Mouse (Mus musculus): ENCODE data around the gene Ifnar1.
"Not testable (repeated sequence)": the region's sequence is repeated elsewhere in the genome, so short reads cannot be mapped to it uniquely, and the experiment has no call there.

Gene Ifnar1

DNA sequence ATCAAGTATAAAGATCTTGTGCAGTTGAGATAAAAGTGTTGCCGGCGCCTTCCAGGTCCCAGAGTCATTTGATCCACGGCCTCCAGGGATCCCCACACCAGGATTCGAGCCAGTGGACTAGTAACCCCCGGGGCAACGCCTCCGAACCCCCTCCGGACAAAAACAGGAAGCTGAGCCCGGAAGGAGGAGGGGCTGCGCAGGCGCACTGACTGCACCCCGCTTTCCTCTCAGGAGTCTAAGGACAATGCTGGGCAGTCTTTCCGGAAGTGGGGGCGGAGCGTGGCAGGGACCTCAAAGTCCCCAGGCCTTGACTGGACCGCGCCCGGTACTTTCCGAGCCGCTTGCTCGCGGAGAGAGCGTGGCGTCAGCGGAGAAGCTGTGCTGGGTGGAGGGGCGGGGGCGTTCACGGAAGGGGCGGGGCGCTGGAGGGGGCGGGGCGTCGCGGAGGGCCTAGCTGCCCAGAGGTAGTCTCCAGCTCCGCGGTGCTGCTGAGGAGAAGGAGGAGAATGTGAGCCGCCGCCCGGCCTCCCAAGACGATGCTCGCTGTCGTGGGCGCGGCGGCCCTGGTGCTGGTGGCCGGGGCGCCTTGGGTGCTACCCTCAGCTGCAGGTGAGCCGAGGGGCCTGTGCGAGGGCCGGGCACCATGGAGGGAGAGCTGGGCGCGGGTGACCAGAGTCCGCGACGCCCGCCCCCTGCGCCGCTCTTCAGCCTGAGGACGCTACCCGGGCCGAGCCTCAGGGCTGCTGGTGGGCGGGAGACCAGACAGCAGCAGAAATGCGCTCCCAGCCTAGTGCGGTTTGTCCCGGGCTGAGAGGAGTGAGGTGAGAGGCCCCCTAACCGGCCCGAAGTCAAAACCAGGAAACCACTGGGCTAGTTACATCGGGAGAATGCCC, at the start of gene Ifnar1:
TSS of gene Ifnar1 (plus strand) at position 431 of the 893 bp plus-strand sequence.
- in situ Hi-C loops (cut with MboI; ENCODE audit: low pct_unique_long_range_greater_than_20kb in 1 of 2, low sequenced_read_pairs in 2 of 2, unreplicated experiment in 1 of 2): no loop called here

DNA sequence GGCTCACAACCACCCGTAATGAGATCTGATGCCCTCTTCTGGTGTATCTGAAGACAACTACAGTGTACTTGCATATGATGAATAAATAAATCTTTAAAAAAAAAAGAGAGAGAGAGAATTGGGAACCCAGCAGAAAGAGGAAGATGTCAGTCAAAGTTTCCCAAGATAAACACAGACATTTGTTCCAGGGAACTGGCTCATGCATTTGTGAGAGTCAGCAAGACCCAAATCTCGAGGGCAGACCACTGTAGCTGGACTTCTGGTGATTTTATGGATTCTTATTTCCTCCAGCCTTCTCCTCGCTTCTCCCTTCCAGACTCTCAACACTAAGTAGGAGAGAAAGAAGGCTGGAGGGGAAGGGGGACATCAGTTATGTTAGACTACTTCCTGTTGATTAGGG, 47.0 kb upstream of the Ifnar1 start:
- in situ Hi-C loops (cut with MboI; ENCODE audit: low pct_unique_long_range_greater_than_20kb in 1 of 2, low sequenced_read_pairs in 2 of 2, unreplicated experiment in 1 of 2): no loop called here

DNA sequence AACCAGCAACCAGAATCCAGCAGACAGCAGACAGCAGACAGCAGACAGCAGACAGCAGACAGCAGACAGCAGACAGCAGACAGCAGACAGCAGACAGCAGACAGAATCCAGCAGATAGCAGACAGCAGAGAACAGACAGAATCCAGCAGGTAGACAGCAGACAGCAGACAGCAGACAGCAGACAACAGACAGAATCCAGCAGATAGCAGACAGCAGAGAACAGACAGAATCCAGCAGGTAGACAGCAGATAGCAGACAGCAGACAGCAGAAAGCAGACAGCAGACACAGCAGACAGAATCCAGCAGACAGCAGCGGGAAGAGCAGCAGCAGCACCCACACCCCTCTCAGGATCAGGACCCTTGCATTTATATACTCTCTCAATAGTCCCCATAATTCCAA, 46.4 kb upstream of the Ifnar1 start:
- in situ Hi-C loops (cut with MboI; ENCODE audit: low pct_unique_long_range_greater_than_20kb in 1 of 2, low sequenced_read_pairs in 2 of 2, unreplicated experiment in 1 of 2): not testable (repeated sequence)

DNA sequence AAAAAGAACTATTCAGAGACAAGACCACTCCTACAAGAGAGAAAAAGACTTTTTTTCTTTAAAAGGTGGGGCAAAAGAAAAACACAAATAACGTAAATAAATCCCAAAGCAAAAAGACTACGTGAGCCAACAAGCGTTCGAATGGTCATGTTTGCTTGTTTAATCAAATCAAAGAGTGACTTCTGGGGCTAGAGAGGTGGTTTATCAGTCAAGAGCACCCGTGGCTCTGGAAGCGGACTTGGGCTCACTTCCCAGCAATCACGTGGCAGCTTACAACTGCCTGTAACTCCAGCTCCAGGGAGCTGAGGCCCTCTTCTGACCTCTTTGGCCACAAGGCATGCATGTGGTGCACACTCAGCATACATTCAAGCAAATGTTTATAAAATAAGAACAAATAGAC, 43.7 kb upstream of the Ifnar1 start:
- in situ Hi-C loops (cut with MboI; ENCODE audit: low pct_unique_long_range_greater_than_20kb in 1 of 2, low sequenced_read_pairs in 2 of 2, unreplicated experiment in 1 of 2): no loop called here

DNA sequence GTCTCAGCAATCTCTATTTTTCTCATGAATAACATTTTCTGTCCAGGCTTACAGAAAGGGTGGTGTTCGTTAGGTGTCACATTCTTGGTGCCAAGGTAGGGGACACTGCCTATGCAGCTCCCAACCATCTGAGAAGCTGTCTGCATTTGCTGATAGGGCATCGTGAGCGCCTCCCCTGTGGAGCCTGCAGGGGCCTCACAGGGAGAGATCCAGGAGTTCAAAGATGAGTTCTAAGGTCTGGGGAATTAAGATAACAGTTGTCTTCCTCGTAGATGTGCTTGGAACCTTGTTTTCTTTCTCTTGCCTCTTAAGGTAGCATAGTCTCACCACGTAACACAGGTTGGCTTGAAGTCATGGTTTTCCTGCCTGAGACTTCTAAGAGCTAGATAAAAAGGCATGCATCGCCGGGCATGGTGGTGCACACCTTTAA, 43.2 kb upstream of the Ifnar1 start:
- in situ Hi-C loops (cut with MboI; ENCODE audit: low pct_unique_long_range_greater_than_20kb in 1 of 2, low sequenced_read_pairs in 2 of 2, unreplicated experiment in 1 of 2): no loop called here

DNA sequence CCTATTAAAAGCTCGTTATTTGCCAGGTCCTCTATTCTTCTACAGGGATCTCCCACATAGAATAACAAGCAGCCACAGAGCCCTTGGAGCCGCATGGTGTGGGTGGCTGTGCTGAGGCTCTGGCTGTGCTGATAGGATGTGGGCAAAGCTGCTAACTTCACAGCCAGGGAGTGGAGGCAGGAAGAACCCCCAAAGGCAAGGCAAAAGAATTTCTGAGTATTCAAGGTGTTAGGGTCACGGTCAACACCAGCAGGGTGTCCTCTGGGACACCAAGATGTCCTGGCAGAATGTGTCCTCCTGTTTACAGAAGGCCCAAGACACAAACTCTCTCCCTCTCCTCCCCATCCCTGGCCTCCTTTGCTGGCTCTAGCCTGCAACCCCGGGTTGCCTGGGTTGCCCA, 42.6 kb upstream of the Ifnar1 start:
- in situ Hi-C loops (cut with MboI; ENCODE audit: low pct_unique_long_range_greater_than_20kb in 1 of 2, low sequenced_read_pairs in 2 of 2, unreplicated experiment in 1 of 2): no loop called here

DNA sequence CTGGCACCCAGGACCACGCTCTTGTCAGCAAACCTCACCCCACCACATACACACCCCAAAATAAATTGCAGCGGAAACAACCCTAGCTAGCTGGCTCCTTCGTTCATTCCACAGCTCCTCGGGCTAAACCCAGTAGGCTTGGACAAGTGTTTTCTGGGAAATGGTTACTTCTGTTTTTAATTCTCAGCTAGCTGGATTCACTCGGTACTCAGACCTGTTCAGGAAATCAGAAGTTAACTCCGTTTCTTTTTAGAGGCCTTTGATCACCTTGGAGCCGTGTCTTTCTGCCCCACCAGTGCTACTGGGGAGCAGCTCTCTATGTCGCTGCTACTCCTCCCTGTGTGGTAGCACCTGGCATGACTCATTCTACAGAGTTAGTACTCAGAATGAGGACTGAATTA, 41.8 kb upstream of the Ifnar1 start:
- in situ Hi-C loops (cut with MboI; ENCODE audit: low pct_unique_long_range_greater_than_20kb in 1 of 2, low sequenced_read_pairs in 2 of 2, unreplicated experiment in 1 of 2): no loop called here

DNA sequence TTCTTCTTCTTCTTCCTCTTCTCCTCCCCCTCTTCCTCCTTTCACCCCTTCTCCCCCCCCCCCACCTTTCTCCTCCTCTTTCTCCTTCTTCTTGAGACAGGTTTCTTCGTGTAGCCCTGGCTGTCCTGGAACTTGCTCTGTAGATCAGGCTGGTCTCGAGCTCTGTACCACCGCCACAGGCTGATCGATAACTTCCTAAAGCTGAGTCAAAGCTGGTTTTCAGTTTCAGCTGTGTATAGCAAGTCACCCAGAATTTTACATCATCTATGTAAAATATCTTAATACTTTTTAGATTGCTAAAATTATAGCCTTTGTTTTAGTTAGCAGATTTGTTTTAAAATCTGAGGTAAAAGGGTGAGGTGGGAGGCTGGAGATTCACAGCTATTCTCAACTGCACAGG, 40.2 kb upstream of the Ifnar1 start:
- in situ Hi-C loops (cut with MboI; ENCODE audit: low pct_unique_long_range_greater_than_20kb in 1 of 2, low sequenced_read_pairs in 2 of 2, unreplicated experiment in 1 of 2): no loop called here

DNA sequence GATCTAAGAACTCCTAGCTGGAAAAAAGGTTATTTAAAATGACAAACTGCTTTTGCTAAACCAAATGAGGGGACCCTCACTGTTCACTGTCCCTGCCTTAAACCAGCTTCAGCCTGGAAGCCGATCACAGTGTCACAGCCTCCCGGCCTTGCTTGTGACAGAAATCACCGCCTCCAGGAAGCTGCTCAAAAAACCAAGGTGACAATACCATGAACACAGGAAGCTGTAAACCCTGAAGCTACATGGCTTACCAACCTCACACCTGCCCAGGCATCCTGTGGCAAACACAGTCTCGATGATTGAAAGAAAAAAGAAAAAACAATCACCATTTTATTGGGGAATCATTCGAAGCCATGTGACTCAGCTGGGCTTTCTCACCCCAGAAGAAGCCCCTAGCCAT, 39.5 kb upstream of the Ifnar1 start:
- in situ Hi-C loops (cut with MboI; ENCODE audit: low pct_unique_long_range_greater_than_20kb in 1 of 2, low sequenced_read_pairs in 2 of 2, unreplicated experiment in 1 of 2): no loop called here

DNA sequence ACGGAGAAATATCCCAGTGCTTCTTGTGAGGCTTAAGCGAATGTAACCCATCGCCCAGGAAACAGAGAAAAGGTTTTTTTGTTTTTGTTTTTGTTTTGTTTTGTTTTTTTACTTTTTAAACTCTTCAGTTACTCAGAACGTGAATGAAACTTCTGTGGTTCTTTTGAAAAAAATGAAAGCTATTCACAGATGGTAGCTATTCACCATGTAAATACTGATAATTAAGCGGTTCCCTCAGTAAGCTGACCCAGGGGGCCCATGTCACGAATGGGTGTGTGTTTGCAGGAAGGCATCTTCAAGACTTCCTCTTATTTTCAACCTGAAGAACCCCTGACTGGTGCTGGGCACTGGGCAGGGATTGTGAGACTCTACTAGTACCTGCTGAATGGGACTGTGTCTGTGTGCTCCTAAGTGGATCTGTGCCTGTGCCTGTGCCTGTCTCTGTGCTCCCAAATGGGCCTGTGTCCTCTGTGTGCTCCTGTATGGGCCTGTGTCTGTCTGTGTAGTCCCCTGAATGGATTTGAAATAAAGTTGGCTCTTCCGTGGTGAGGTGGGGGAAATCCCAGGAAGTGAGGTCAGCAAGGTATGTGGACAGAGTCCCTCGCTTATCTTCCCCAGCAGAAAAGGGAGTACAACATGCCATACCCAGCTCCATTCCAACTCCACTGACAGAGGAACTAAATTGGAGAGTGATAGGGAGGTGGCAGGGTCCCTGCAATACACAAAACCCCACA, 38.1 kb upstream of the Ifnar1 start:
- in situ Hi-C loops (cut with MboI; ENCODE audit: low pct_unique_long_range_greater_than_20kb in 1 of 2, low sequenced_read_pairs in 2 of 2, unreplicated experiment in 1 of 2): no loop called here

DNA sequence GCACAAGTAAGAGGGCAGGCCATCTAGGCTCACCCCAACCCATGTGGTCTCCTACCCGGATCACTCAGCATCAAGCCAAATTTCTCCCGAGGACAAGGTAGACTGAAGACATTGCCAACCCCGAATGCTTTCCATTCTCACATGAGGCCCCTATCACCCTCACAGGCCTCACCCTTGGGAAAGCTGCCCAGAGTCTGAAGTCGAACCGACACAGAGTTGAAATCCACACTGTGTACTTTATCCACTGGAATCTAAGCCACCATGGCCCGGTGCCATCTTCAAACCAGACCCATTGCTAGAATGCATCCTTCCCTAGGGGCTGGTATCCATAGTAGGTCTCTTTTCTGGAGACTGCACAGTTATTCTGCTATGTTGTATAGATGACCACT, 37.5 kb upstream of the Ifnar1 start:
- in situ Hi-C loops (cut with MboI; ENCODE audit: low pct_unique_long_range_greater_than_20kb in 1 of 2, low sequenced_read_pairs in 2 of 2, unreplicated experiment in 1 of 2): no loop called here

DNA sequence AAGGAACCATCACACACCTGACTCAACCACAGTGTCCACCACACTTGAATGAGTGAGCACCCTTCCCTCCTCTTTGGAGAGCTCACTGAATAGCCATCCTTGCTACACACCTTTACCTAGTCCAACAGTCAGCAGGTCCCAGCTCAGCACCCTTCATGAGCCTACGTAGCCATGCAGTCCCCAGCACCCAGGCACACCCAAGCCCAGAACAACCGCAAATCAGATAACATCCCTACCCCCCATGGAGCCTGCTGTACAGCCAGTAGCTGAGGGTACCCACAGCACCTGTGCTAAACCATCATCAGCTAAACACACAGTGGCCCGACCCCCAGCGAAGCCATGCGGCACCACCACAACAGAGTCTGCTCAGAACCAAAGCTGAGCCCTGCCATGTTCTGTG, 37.0 kb upstream of the Ifnar1 start:
- in situ Hi-C loops (cut with MboI; ENCODE audit: low pct_unique_long_range_greater_than_20kb in 1 of 2, low sequenced_read_pairs in 2 of 2, unreplicated experiment in 1 of 2): no loop called here

DNA sequence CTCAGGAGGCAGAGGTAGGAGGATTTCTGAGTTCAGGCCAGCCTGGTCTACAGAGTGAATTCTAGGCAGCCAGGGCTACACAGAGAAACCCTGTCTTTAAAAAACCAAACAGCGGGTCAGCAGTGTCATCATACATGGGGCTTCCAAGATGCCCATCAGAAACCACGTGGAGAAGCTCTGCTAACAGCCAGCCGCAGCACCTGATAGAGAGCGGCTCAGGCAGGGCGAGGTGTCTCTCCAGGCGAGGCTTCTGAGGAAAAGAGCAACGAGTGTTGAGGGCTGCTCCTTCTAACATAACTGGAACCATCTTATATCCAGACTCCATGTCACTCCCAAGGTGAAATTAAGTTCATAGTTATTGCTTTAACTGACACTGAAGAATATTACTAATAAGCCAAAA, 36.1 kb upstream of the Ifnar1 start:
- in situ Hi-C loops (cut with MboI; ENCODE audit: low pct_unique_long_range_greater_than_20kb in 1 of 2, low sequenced_read_pairs in 2 of 2, unreplicated experiment in 1 of 2): no loop called here

DNA sequence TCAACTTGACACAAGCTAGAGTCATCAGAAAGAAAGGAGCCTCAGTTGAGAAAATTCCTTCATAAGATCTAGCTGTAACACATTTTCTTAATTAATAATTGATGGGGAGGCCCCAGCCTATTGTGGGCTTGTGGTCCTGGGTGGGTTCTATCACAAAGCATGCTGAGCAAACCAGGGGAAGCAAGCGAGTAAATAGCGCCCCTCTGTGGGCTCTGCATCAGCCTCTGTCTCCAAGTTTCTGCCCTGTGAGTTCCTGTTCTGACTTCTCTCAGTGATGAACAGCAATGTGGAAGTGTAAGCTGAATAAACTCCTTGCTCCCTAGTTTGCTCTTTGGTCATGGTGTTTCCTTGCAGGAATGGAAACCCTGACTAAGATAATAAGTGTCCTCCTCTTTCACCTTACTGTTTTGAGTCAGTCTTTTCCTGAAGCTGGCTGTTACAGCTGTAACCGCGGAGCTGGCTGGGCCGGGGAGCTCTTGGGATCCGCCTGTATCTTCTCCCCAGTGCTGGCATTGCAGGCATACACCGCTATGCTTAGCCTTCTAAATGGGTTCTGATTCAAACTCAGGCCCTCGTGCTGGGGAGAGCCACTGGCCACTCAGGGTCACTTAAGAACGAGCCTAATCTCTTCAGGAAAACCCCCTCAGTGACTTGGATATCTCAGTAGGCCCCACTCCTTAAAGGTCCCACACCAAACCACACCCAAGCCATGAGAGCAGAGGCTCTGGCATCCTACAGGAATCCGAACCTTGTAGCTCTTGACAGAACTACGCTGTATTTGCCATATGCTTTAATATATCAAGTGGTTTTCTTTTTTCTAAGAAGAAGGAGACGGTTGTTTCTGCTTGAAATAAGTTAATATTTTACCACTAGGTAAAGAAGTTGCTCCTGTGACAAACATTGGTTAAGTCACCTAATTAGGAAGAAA, 34.6 kb upstream of the Ifnar1 start:
- in situ Hi-C loops (cut with MboI; ENCODE audit: low pct_unique_long_range_greater_than_20kb in 1 of 2, low sequenced_read_pairs in 2 of 2, unreplicated experiment in 1 of 2): loop anchor here in 1 of 2 experiments (10.0 kb wide), 1 partner anchor 86 kb away; no protein-coding TSS in a partner anchor

DNA sequence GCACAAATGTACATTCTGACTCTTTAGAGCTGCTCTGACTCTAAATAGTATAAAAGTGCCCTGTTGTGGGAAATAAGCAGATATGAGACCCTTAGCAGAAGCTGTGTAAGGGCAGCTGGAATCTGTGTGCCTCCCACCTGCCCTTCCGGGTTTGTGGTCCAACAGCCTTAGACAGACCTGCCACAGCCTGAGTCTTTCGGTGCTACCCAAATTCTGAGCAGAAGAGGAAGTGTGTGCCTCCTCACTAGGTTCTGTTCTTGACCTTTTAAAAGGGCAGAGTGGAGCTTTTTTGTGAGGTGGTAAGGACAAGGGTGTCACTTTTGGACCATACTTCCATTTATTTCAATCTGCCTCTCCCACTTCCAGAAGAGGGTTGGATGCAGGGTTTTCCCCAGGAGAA, 33.1 kb upstream of the Ifnar1 start:
- in situ Hi-C loops (cut with MboI; ENCODE audit: low pct_unique_long_range_greater_than_20kb in 1 of 2, low sequenced_read_pairs in 2 of 2, unreplicated experiment in 1 of 2): loop anchor here in 1 of 2 experiments (10.0 kb wide), 1 partner anchor 87 kb away; no protein-coding TSS in a partner anchor

DNA sequence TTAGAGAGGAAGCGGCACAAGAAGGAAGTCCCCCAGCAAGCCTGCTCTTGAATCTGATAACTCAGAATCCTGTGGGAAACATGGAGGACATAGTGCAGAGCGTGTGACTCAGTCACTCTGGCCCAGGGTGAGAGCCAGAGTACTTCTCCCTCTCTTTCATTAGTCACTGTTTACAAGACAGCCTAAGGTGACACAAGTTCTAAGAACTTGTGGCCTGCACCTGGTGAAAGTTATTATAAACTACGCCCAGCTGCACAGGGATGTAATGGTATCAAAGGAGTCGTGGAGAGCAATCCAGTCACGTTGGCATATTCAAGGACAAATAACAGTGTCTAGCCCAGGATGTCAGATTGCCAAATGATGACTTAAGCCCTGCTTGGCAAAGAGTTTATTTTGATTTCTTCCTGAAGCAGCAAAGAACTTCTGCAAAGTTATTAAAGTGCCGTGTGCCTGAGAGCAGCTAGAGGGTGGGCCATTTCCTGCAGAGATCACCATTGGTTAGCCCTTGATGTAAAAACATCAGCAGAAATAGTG, 32.6 kb upstream of the Ifnar1 start:
- in situ Hi-C loops (cut with MboI; ENCODE audit: low pct_unique_long_range_greater_than_20kb in 1 of 2, low sequenced_read_pairs in 2 of 2, unreplicated experiment in 1 of 2): loop anchor here in 1 of 2 experiments (10.0 kb wide), 1 partner anchor 88 kb away; no protein-coding TSS in a partner anchor

DNA sequence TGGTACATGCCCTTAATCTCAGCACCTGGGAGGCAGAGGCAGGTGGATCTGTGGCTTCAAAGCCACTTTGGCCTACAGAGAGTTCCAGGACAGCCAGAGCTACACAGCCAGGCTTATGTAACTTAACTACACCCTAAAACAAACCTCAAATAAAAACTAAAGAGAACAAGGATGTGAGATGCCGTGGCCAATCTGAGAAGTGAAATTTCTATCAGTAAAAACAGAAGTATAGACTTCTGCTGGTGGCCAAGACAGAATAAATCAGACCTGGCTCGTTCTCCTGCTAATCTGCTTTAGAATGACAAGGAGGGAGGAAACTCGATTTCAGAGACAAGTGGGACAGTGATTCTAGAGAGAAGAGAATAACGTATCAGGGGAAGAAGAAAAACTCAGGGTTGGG, 29.2 kb upstream of the Ifnar1 start:
- in situ Hi-C loops (cut with MboI; ENCODE audit: low pct_unique_long_range_greater_than_20kb in 1 of 2, low sequenced_read_pairs in 2 of 2, unreplicated experiment in 1 of 2): loop anchor here in 1 of 2 experiments (10.0 kb wide), 1 partner anchor 91 kb away; no protein-coding TSS in a partner anchor

DNA sequence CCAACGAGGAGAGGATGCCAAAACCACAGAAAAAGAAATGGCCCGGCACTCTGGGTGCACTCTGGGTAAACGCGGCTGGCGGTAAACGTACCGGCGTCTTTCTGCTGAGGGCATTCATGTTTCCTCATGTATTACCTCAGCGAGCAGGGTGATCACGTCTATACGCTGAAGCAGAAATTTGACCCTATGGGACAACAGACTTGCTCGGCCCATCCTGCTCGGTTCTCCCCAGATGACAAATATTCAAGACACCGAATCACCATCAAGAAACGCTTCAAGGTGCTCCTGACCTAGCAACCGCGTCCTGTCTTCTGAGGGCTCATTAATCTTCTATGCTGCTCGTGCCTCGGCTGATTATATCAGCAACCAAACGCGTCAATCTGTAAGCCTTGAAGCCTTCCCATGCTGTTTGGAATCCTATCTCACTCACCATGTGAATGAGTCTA, 26.7 kb upstream of the Ifnar1 start:
- in situ Hi-C loops (cut with MboI; ENCODE audit: low pct_unique_long_range_greater_than_20kb in 1 of 2, low sequenced_read_pairs in 2 of 2, unreplicated experiment in 1 of 2): loop anchor here in 1 of 2 experiments (10.0 kb wide), 1 partner anchor 94 kb away; no protein-coding TSS in a partner anchor

All from mouse embryonic stem cell (cell line).